Mouse (Mus musculus) spleen, adult 2 months (tissue): ENCODE results near the gene Prom1.

Experiments
- CTCF ChIP-seq: fragments of 200-500 bp; IDR thresholded peaks from 2 replicates; pipeline ENCODE4 v1.5.1; 2011; ENCODE audit warnings: mild to moderate bottlenecking, inconsistent platforms; ENCODE audit not compliant: insufficient read depth, insufficient read length, insufficient replicate concordance; ENCODE audit errors: extremely low read depth
- POLR2A ChIP-seq: fragments of 200-500 bp; IDR thresholded peaks from 2 replicates; pipeline ENCODE4 v1.6.1; 2011; ENCODE audit warnings: low read depth, low read length, inconsistent platforms

DNA sequence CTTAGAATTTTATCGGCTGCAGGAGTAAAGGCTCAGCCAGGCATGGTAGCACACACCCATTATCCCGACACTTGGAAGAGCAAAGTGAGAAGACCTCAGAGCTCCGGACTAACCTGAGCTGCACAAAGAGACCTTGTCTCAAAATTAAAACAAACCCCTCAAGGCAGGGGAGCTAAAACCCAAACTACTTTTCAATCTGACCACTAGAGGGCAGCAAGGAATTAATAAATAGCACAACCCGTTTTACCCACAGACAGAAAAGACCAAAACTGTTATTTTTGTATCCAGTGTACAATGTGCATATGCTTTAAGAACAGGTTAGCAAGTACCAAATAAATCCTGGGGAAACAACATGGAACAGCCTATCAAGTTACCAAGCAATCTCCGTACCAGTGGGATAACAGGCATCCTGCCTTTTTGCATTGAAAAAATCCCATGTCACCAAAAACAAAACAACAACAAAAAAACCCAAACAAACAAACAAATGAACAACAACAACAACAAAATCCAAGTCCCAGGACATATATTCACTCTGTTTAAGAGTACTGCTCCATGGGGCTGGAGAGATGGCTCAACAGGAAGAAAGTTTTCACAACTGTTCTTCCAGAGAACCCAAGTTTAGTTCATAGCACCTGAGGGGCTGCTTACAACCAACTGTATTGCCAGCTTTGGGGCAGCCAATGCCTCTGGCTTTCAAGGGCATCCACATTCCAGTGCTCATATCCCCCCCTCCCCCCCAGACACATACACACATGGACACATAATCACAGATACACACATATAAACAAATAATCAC lies 53.1 kb downstream of the Prom1 start:
- TF ChIP-seq POLR2A (no peak), CTCF (no peak)
